Mouse (Mus musculus) myocyte (in vitro differentiated cells): Measurements from ENCODE around the gene Rad51b.

ENCODE experiments used
- CEBPB ChIP-seq: IDR thresholded peaks from 2 replicates; pipeline ENCODE4 v1.6.1; 2011; ENCODE audit warnings: mild to moderate bottlenecking, moderate library complexity; ENCODE audit not compliant: poor library complexity, insufficient read depth, severe bottlenecking
- E2F4 ChIP-seq: IDR thresholded peaks from one replicate; pipeline ENCODE4 v1.6.1; 2011; ENCODE audit warnings: mild to moderate bottlenecking, control low read depth, moderate library complexity; ENCODE audit not compliant: insufficient read depth
- MAX ChIP-seq: IDR thresholded peaks from one replicate; pipeline ENCODE4 v1.6.1; 2011; ENCODE audit warnings: low read depth, mild to moderate bottlenecking, control low read depth
- MYOD1 ChIP-seq, 3 experiments: IDR thresholded peaks; one replicate each; pipeline ENCODE4 v1.6.1; 2011; ENCODE audit warnings: control low read depth in 2 of 3, low read depth in 2 of 3, mild to moderate bottlenecking in 2 of 3, moderate library complexity in 1 of 3; ENCODE audit not compliant: insufficient read length in 2 of 3, control insufficient read depth in 1 of 3
- MYOG ChIP-seq, 3 experiments: IDR thresholded peaks; one replicate each; pipeline ENCODE4 v1.6.1; 2011; ENCODE audit warnings: control low read depth in 2 of 3, low read depth in 2 of 3, mild to moderate bottlenecking in 2 of 3; ENCODE audit not compliant: insufficient read length in 2 of 3, control insufficient read depth in 1 of 3, insufficient read depth in 1 of 3
- POLR2A ChIP-seq: IDR thresholded peaks from one replicate; pipeline ENCODE4 v1.6.1; 2011; ENCODE audit warnings: low read depth, mild to moderate bottlenecking, control low read depth, moderate library complexity; ENCODE audit not compliant: insufficient read length
- POLR2AphosphoS2 ChIP-seq: IDR thresholded peaks from one replicate; pipeline ENCODE4 v1.6.1; 2011; ENCODE audit warnings: low read depth, control low read depth; ENCODE audit not compliant: insufficient read length
- REST ChIP-seq: IDR thresholded peaks from one replicate; pipeline ENCODE4 v1.6.1; 2011; ENCODE audit warnings: mild to moderate bottlenecking, control low read depth, moderate library complexity; ENCODE audit not compliant: insufficient read depth, insufficient read length
- SRF ChIP-seq: IDR thresholded peaks from one replicate; pipeline ENCODE4 v1.6.1; 2011; ENCODE audit warnings: low read depth; ENCODE audit not compliant: control insufficient read depth, insufficient read length
- TCF12 ChIP-seq: IDR thresholded peaks from one replicate; pipeline ENCODE4 v1.6.1; 2011; ENCODE audit warnings: mild to moderate bottlenecking, control low read depth; ENCODE audit not compliant: poor library complexity, insufficient read depth, severe bottlenecking
- TCF3 ChIP-seq: IDR thresholded peaks from one replicate; pipeline ENCODE4 v1.6.1; 2011; ENCODE audit warnings: low read depth, control low read depth; ENCODE audit not compliant: insufficient read length
- USF1 ChIP-seq: IDR thresholded peaks from one replicate; pipeline ENCODE4 v1.6.1; 2011; ENCODE audit warnings: low read depth, mild to moderate bottlenecking, control low read depth, moderate library complexity

GRCm38 (mm10) chr12:79313721-79314120, 16.6 kb downstream of the Rad51b start:
- TF ChIP-seq POLR2A: no peak
- TF ChIP-seq POLR2AphosphoS2: no peak
- TF ChIP-seq E2F4: no peak
- no peak for TF ChIP-seq MYOG (IDR thresholded peaks at IDR 0.05; ENCODE audit: control insufficient read depth in 1 of 3, insufficient read depth in 1 of 3, insufficient read length in 2 of 3, low read depth in 2 of 3)
- no peak for TF ChIP-seq MAX
- TF ChIP-seq USF1: no peak
- no peak for TF ChIP-seq TCF12
- no peak for TF ChIP-seq MYOD1 (IDR thresholded peaks at IDR 0.05; ENCODE audit: control insufficient read depth in 1 of 3, insufficient read length in 2 of 3, low read depth in 2 of 3)
- no peak for TF ChIP-seq REST
- no peak for TF ChIP-seq CEBPB
- TF ChIP-seq SRF: no peak
- TF ChIP-seq TCF3: no peak
